Mouse (Mus musculus): ENCODE measurements around the gene Cmss1. TPM values are rescaled to one million over a fixed set of nuclear protein-coding genes. Genes with fewer than 3 reads are reported as not detected.
A peak's percentile ranks its signal among the peaks of the same experiment; 100 is the strongest.

Gene Cmss1
- polyA plus RNA-seq, 1 experiment from 2014 or later, result 67.3 TPM

DNA sequence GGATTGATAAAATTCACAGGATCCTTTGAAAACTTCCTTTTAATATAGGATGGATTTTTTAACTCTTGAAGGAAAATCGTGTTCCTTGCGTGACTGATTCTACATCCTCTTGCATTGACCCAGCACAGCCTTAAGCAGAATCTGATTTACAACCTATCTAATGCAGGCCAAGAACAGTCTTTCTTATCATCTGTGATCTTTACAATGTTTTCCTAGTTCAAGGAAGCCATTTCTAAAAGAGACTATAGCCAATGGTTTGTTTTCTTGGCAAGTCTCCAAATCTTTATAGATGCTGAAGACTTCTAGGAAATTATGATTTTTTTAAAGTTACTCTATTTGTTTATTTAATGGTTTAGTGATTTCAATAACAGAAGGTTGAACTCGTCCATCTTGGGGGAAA, 234.5 kb downstream of the Cmss1 start:
- WGBS, result 88% methylated on average over 3 of the region's 3 CpGs
- no peak for DNase-seq (ENCODE audit: low spot score)
- no peaks in the 10 kb centered on the region for H3K9me3 ChIP-seq (replicated peaks)
- H3K4me3 ChIP-seq, result no peak overlapping the region
- H3K27ac ChIP-seq (replicated peaks), result no peak overlapping the region
- H3K4me1 ChIP-seq, result peaks cover 4% of the 10 kb centered on the region; the same call in 1 of the 2 replicates
- H3K36me3 ChIP-seq, result no peaks in the 10 kb centered on the region
- H3K27me3 ChIP-seq (ENCODE audit: low read depth, poor library complexity, severe bottlenecking), result no peaks in the 10 kb centered on the region

DNA sequence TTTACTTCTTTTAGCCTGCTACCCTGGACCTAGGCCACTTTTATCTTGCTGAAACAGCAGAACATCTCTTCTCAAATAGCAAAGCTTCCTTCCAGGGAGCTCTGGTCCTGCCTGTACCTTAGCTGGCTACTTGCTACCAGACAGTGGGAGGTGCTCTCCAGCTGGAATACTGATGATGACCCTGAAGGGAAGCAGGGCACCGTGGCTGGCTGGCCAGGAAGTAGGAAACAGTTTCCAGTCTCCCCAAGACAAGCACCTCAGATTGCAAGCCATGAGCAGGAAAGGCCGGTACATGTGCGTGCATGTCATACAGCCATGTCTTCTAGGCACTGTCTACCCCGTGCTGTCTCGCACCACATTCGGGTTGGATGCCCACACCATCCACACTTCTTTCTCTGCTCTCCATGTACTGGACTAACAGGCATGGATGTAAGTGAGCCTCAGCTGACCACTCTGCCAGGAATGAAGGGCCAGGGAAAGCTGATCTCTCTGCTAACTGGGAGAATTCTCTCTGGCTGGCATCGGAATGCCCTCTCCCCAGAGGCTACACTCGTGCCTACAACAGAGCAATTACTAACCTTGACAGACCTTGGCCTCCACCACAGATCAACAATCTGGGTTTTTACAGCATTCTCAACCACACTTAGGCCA, 236.7 kb downstream of the Cmss1 start:
- no peak overlapping the region for H3K4me3 ChIP-seq
- H3K36me3 ChIP-seq, result no peaks in the 10 kb centered on the region
- WGBS, result 89% methylated on average over 8 of the region's 8 CpGs
- H3K9me3 ChIP-seq (replicated peaks), result no peaks in the 10 kb centered on the region
- no peaks in the 10 kb centered on the region for H3K27me3 ChIP-seq (ENCODE audit: low read depth, poor library complexity, severe bottlenecking)
- no peak overlapping the region for H3K27ac ChIP-seq (replicated peaks)
- H3K4me1 ChIP-seq, result peaks cover 4% of the 10 kb centered on the region; the same call in 1 of the 2 replicates
- DNase-seq (ENCODE audit: low spot score), result no peak

DNA sequence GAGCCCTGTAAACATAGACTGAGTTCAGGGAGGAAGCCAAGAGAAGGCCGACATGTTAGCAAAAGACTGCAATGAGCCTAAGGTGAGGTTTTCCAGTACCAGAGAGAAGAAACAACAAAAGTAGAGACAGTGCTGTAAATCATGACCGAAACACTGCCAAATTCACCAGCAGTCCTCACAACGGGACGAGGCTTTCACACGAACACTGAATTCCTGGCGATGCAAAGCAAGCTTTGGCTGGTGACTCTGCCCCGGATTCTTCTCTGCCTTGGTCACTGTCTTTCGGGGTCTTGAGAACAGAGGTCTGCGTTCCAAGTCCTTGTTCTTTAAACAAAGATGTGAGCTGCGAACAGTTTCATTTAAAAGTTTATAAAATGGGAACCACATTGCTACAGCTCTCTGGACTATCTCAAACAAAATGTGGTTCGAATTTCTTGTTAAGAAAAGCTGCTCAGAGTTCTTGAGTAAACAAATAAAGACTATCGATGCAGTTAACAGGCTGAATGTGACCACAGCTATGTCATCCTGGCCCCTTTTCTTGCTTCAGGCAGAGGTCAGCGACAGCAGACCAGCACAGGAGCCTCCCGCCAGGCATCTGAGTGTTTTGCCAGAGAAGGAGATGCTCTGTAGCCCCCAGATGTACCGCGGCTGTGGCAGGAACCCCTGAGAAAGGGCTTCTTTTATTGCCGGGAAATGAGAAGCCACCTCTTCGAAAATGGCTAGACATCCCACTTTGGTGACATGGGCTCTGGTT, 239.5 kb downstream of the Cmss1 start:
- H3K9me3 ChIP-seq (replicated peaks), result no peaks in the 10 kb centered on the region
- H3K4me3 ChIP-seq, result no peak overlapping the region
- H3K27ac ChIP-seq (replicated peaks), result no peak overlapping the region
- DNase-seq (ENCODE audit: low spot score), result peak; percentile 19
- peaks cover 15% of the 10 kb centered on the region for H3K4me1 ChIP-seq
- H3K36me3 ChIP-seq, result no peaks in the 10 kb centered on the region
- no peaks in the 10 kb centered on the region for H3K27me3 ChIP-seq (ENCODE audit: low read depth, poor library complexity, severe bottlenecking)
- WGBS, result 73% methylated on average over 18 of the region's 18 CpGs

DNA sequence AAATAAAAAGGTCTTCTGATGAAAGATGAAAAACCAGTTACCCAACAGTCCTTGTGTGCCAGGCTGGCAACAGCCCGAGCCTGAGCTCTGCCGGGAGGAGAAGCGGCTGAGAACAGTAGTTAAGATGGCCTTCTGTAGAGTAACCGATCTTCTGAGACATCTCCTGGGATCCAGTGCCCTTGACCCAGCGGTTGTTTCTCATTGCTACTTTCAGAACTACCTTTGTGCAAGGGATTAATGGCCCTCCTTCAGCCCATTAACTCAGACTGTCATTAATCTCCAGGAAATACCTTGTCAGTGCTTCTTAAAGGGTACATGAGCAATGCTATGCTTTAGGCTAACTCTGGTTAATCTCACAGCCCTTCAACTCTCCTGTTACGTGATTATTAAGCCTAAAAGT, 240.5 kb downstream of the Cmss1 start:
- DNase-seq (ENCODE audit: low spot score), result no peak
- 83% methylated on average over 6 of the region's 6 CpGs for WGBS
- H3K36me3 ChIP-seq, result no peaks in the 10 kb centered on the region
- no peaks in the 10 kb centered on the region for H3K27me3 ChIP-seq (ENCODE audit: low read depth, poor library complexity, severe bottlenecking)
- no peaks in the 10 kb centered on the region for H3K9me3 ChIP-seq (replicated peaks)
- H3K27ac ChIP-seq (replicated peaks), result no peak overlapping the region
- H3K4me3 ChIP-seq, result no peak overlapping the region
- peaks cover 15% of the 10 kb centered on the region for H3K4me1 ChIP-seq

DNA sequence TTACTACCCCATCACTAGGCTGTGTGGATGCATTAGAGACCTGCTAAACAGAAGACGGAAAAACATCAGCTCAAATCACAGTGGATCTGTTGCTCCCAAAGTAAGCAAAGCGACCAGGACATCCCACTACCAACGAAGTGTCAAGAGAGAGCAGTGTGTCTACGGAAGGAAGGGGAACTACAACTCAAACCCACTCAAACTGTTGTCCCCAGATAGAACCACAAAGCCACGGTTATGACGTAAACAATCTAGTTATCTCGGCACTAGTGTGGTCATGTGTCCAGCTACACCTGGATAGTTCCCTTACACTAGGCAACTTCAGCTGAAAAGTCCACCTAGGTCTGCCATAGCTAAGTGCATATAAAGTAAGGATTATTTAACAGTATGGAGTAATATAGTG, 242.2 kb downstream of the Cmss1 start:
- H3K4me3 ChIP-seq, result no peak overlapping the region
- H3K27me3 ChIP-seq (ENCODE audit: low read depth, poor library complexity, severe bottlenecking), result no peaks in the 10 kb centered on the region
- H3K36me3 ChIP-seq, result no peaks in the 10 kb centered on the region
- no peaks in the 10 kb centered on the region for H3K9me3 ChIP-seq (replicated peaks)
- DNase-seq (ENCODE audit: low spot score), result no peak
- H3K4me1 ChIP-seq, result peaks cover 15% of the 10 kb centered on the region
- 91% methylated on average over 7 of the region's 7 CpGs for WGBS
- no peak overlapping the region for H3K27ac ChIP-seq (replicated peaks)

DNA sequence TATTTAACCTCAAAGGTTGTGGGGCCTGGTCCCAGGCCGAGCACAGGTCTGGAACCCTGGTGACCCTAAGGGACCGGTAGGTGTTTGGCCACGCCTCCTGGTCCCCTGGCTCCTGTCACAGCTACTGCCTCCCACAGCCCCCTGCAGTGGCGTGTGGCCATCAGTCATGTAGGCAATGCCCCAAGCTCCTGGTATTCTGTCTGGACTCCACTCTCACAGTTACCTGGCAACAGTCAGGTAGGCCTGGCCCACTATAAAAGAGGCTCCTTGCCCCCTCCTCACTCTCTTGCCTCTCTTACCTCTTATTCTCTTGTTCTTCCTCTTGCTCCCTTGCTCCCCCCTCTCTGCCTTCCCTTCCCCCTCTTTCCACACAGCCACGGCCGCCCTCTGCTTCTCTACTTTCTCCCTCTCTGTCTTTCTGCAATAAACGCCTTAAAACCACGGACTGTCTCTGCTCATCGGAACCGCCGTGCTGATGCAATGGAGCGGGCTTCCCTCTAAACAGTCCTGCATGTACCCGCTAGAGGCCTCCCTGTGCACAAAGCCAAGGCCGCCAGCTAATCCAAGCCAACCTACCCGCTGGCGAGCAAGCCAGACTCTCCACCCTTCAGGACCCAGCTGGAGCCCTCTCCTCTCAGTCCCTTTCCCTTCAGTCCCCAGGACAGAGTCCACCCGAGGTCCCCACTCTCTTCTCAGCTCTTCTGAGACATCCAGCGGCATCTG, 243.8 kb downstream of the Cmss1 start:
- peak; percentile 45 for DNase-seq (ENCODE audit: low spot score)
- Histone ChIP-seq H3K36me3 (no peaks in the 10 kb centered on the region), H3K4me1 (peaks cover 11% of the 10 kb centered on the region), H3K27me3 (ENCODE audit: low read depth, poor library complexity, severe bottlenecking) (no peaks in the 10 kb centered on the region), H3K9me3 (replicated peaks) (no peaks in the 10 kb centered on the region), H3K27ac (replicated peaks) (peak overlapping the region; percentile 69), H3K4me3 (peak overlapping the region; percentile 33)
- WGBS, result 40% methylated on average over 18 of the region's 18 CpGs

DNA sequence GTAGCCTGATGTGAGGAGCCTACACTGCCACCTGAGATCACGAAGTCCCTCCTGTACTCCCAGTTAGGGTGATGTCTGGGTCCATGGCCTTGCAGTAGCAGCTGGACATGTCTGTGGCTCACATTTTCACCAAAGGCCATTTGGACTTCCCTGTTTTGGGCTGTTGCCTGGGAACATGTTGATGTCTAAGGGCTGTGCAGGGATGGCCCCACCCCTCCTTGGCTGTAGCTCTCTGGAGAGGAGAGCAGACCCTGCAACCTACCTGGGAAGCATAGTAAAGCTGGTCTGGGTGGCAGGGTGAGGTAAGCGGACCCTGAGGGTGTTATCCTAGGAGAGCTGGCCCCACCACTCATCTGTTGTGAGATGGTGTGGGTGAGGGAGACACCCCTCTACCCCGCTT, 245.9 kb downstream of the Cmss1 start:
- Histone ChIP-seq H3K9me3 (replicated peaks) (no peaks in the 10 kb centered on the region), H3K27me3 (ENCODE audit: low read depth, poor library complexity, severe bottlenecking) (no peaks in the 10 kb centered on the region), H3K27ac (replicated peaks) (no peak overlapping the region), H3K4me1 (peaks cover 13% of the 10 kb centered on the region), H3K4me3 (no peak overlapping the region), H3K36me3 (no peaks in the 10 kb centered on the region)
- 97% methylated on average over 3 of the region's 3 CpGs for WGBS
- DNase-seq (ENCODE audit: low spot score), result no peak

DNA sequence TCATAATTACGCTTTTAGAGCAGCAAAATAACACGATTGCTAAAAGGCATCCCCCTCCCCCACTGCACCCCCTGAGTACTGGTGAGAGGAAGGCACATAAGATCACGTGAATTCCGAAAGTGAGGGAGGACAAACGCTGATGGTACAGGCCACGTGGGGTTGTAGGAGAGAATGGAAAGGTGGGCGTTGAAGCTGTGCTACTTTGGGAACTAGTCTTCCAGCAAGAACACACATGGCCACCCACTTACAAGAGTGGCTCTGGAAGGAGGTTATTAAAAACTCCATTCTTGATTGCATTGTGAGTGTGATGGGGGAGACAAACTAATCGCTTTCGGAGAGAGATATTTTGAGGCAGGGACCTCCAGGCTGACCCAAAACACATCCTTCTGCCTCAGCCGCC, 247.4 kb downstream of the Cmss1 start:
- 91% methylated on average over 10 of the region's 10 CpGs for WGBS
- H3K27me3 ChIP-seq (ENCODE audit: low read depth, poor library complexity, severe bottlenecking), result no peaks in the 10 kb centered on the region
- no peaks in the 10 kb centered on the region for H3K36me3 ChIP-seq
- H3K9me3 ChIP-seq (replicated peaks), result no peaks in the 10 kb centered on the region
- H3K4me3 ChIP-seq, result no peak overlapping the region
- DNase-seq (ENCODE audit: low spot score), result no peak
- peaks cover 13% of the 10 kb centered on the region for H3K4me1 ChIP-seq
- H3K27ac ChIP-seq (replicated peaks), result no peak overlapping the region

DNA sequence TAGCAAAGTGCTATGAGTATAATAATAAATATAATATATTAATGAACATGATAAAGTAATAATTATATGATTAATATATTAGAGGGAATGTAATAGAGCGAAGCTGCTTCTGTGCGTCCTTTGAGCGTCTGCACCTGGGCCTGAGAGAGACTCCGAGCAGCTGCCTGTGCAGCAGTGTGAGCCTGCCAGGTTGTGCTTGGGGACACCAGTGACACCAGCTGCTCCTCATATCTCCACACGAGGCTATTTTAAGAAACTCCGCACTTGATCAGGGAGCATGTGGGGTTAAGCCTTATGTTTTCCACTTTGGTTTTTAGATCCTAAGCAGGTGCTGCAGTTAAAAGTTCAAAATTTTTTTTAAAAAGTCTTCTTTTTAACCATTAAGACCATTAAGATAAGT, 249.7 kb downstream of the Cmss1 start:
- no peak for DNase-seq (ENCODE audit: low spot score)
- Histone ChIP-seq H3K27me3 (ENCODE audit: low read depth, poor library complexity, severe bottlenecking) (no peaks in the 10 kb centered on the region), H3K4me1 (peaks cover 13% of the 10 kb centered on the region), H3K9me3 (replicated peaks) (no peaks in the 10 kb centered on the region), H3K27ac (replicated peaks) (no peak overlapping the region), H3K36me3 (no peaks in the 10 kb centered on the region), H3K4me3 (no peak overlapping the region)
- WGBS, result 90% methylated on average over 6 of the region's 6 CpGs

DNA sequence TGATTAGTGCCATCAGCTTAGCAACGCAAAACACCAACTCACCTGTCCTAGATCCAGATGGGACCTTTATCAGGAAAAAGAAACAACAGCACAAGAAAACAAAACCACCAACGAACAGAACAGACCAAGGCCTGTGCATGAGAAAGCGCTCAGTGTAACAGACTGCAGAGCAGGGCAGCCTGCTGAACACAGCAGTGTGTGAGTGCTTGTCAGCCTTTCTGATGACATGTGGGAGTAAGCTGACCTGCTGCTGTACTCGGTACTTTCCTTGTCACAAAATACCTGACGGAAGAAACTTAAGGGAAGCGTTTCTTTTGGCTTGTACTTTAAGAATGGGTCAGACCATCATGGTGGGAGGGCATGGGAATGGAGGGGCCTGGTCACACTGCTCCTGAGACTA, 250.2 kb downstream of the Cmss1 start:
- Histone ChIP-seq H3K27ac (replicated peaks) (no peak overlapping the region), H3K4me1 (peaks cover 14% of the 10 kb centered on the region), H3K9me3 (replicated peaks) (no peaks in the 10 kb centered on the region), H3K4me3 (no peak overlapping the region), H3K36me3 (no peaks in the 10 kb centered on the region), H3K27me3 (ENCODE audit: low read depth, poor library complexity, severe bottlenecking) (no peaks in the 10 kb centered on the region)
- no peak for DNase-seq (ENCODE audit: low spot score)
- WGBS, result 74% methylated on average over 6 of the region's 6 CpGs

DNA sequence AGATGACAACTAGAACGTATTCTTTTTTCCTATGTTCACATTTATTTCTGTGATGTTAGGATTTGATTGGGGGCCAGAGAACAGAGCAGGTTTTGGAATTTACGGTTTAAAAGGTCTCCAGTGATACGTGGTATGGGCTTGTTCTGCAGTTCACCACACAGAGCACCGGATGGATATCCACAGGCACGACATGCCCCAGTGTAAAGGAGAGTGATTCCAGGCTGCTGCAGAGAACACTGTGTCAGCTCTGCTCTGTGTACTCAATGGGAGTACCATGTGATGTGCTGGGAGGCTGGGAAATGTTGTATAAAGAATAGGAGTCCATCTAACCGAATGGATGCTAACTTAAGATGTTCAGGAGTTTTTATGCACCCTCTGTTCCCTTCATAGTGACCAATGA, 252.7 kb downstream of the Cmss1 start:
- DNase-seq (ENCODE audit: low spot score), result no peak
- Histone ChIP-seq H3K4me3 (no peak overlapping the region), H3K9me3 (replicated peaks) (no peaks in the 10 kb centered on the region), H3K36me3 (no peaks in the 10 kb centered on the region), H3K27ac (replicated peaks) (no peak overlapping the region), H3K27me3 (ENCODE audit: low read depth, poor library complexity, severe bottlenecking) (no peaks in the 10 kb centered on the region), H3K4me1 (peaks cover 16% of the 10 kb centered on the region)
- WGBS, result 85% methylated on average over 6 of the region's 6 CpGs

DNA sequence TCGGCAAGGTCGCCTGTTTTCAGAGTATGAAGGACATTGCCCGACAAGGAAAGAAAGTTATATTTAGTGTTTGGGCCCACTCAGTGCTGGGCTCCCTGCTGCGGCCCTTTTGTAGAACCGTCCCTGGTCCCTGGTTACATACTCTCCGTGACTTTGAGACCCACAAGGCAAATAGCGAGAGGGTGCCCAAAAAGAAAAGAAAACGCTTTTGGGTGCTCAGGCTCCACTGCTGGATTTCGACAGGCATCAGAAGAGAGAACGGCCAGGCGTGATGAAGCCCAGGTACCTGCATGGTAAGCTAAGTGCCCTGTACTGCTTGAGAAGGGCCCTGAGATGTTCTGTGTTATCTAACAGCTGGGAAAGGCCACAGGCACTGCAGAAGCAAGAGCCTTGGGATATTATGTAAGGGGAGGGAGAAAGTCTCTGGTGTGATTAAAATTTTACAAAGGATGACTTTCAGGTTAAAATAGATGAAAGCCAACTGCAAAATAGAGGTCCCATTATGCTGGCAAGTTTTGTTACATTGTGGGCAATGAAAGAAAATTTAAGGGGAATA, 253.4 kb downstream of the Cmss1 start:
- 88% methylated on average over 11 of the region's 11 CpGs for WGBS
- no peak overlapping the region for H3K27ac ChIP-seq (replicated peaks)
- DNase-seq (ENCODE audit: low spot score), result no peak

DNA sequence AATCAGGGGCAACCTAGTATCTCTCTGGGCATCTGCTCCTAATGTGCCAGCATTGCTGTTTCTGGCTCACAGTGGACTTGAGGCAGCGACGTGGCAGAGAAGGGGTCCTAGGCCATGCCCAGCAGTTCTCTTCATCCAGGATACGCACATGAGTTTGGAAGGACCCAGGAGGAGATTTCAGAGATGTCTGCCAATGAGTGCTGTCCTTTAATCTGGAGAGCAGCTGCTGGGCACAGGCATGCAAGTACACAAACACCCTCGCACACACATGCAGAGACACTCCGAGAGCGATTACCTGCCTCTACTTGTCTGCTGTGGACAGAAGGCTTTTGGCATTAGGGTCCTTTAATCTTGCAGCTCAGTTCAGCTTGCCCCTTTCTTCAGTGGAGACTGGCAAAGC, 253.9 kb downstream of the Cmss1 start, which contains the start of gene Filip1l:
Gene Filip1l (plus strand): TSS at position 343 of the 400 bp plus-strand sequence.
- WGBS, result 90% methylated on average over 6 of the region's 6 CpGs
- no peak within 1 kb of the TSS for H3K27ac ChIP-seq (replicated peaks)
- no peak within 1 kb of the TSS for H3K4me3 ChIP-seq
- no peaks in the 10 kb centered on the region for H3K27me3 ChIP-seq (ENCODE audit: low read depth, poor library complexity, severe bottlenecking)
- H3K9me3 ChIP-seq (replicated peaks), result no peaks in the 10 kb centered on the region
- peaks cover 15% of the 10 kb centered on the region for H3K4me1 ChIP-seq
- DNase-seq (ENCODE audit: low spot score), result no peak
- no peaks in the 10 kb centered on the region for H3K36me3 ChIP-seq

More for the DNA sequence above, 253.4 kb downstream of the Cmss1 start:
- Histone ChIP-seq H3K4me3 (no peak overlapping the region), H3K4me1 (peaks cover 16% of the 10 kb centered on the region), H3K9me3 (replicated peaks) (no peaks in the 10 kb centered on the region), H3K36me3 (no peaks in the 10 kb centered on the region), H3K27me3 (ENCODE audit: low read depth, poor library complexity, severe bottlenecking) (no peaks in the 10 kb centered on the region)

Measured in midbrain, embryonic 10.5 days (tissue).